Mouse (Mus musculus) bone marrow macrophage, adult 2 months (primary cell): Measurements from ENCODE around the gene Olfr730. TPM values are rescaled to one million over a fixed set of nuclear protein-coding genes. Genes with fewer than 3 reads are reported as not detected.

Experiments used
- H3K27ac ChIP-seq: 2 replicates; pipeline ENCODE4 v1.5.1; 2012; ENCODE audit warnings: low read depth, low read length; ENCODE audit not compliant: insufficient read depth
- H3K4me1 ChIP-seq: 2 replicates; pipeline ENCODE4 v1.6.1; 2012; ENCODE audit warnings: low read length; ENCODE audit not compliant: control insufficient read depth, insufficient read depth
- H3K4me3 ChIP-seq: 2 replicates; pipeline ENCODE4 v1.5.1; 2012; ENCODE audit warnings: mild to moderate bottlenecking, low read length, moderate library complexity; ENCODE audit not compliant: insufficient read depth
- CTCF ChIP-seq: IDR thresholded peaks from 2 replicates; pipeline ENCODE4 v1.5.1; 2012; ENCODE audit warnings: low read depth, mild to moderate bottlenecking, low read length, moderate library complexity
- POLR2A ChIP-seq: IDR thresholded peaks from 2 replicates; pipeline ENCODE4 v1.6.1; 2012; ENCODE audit warnings: mild to moderate bottlenecking, low read depth, low read length, borderline replicate concordance
- polyA plus RNA-seq: library from polyadenylated mRNA; stranded (reverse); fragments of >200 nt; gene quantifications from 2 replicates; pipeline ENCODE4 v1.2.4, GENCODE M21; 2012; ENCODE audit not compliant: missing spikeins, insufficient read depth, insufficient read length

The Olfr730 gene
- polyA plus RNA-seq: not detected in 2 replicates

DNA sequence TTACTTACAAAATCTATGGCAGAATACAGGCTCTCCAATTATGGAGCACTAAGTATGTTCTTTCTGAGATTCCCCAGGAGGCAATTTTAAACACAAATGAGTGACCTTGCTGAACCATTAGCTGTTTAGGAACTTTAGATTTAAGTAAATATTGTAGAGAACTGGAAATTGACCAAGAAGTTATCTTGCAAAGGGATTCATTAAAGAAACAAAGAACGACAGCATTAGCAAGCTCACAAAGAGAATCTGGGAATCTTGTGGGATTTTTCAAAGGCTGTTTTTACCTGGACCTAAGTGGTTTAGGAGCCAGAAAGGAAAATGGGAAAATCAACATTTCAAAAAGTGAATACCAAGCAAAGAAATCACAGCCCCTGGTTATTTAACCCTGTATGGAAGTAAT, at the start of gene Olfr730:
Gene Olfr730 (minus strand): TSS at position 101 of the 400 bp plus-strand sequence.
- H3K27ac ChIP-seq: no peak within 1 kb of the TSS
- TF ChIP-seq POLR2A (no peak), CTCF (no peak)

DNA sequence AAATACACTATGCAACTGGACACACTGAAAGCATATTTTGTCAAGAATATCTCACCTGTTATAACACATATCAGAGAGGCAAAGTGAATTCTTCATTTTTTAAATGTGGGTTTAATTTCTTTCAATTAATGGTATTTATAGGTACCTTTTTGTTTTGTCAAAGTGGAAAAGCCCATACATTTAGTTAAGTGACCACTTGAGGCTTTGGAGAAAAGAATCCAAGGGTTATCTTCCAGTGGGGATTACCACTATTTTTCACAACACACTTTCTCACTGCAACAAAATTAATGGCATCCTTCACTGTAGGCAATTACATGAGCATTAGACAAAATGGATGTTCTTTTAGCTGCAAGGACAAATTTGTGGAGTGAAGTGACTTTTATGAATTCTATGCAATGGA, 35.2 kb downstream of the Olfr730 start, which contains the start of gene Olfr729:
Gene Olfr729 (minus strand): TSS at position 101 of the 400 bp plus-strand sequence.
- Histone ChIP-seq H3K4me1 (no peaks in the 10 kb centered on the region), H3K27ac (no peak within 1 kb of the TSS), H3K4me3 (no peak within 1 kb of the TSS)
- TF ChIP-seq CTCF (no peak), POLR2A (no peak)

More for the DNA sequence above, at the start of gene Olfr730:
- no peaks in the 10 kb centered on the region for H3K4me1 ChIP-seq
- H3K4me3 ChIP-seq: no peak within 1 kb of the TSS

DNA sequence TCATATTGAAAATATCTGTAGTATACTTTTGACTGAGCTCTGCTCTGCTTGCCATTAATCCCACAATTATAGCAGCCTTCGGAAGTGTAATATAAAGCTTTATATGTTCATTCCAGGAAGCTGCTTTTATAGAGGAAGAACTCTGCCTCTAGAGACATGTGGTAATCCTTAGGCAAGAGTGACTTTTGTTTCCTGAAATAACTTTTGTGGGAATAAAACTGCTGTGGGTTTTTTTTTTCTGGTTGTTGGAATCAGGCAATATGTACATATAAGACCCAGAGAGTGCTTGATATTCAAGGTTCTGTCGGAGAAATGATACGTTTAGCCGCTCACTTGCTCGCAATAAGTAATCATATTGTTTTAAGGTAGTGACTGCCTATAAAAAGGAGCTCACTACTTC, 45.4 kb downstream of the Olfr730 start, which contains the start of gene Olfr728:
Gene Olfr728 (minus strand): TSS at position 101 of the 400 bp plus-strand sequence.
- Histone ChIP-seq H3K4me1 (no peaks in the 10 kb centered on the region), H3K27ac (no peak within 1 kb of the TSS), H3K4me3 (no peak within 1 kb of the TSS)
- TF ChIP-seq CTCF (no peak), POLR2A (no peak)

Other genes starting within 250 kb of the Olfr730 start
- gene Olfr724, start 224.9 kb downstream of the Olfr730 start, polyA plus RNA-seq: not detected in 2 replicates
- gene Olfr725, start 147.8 kb downstream of the Olfr730 start, polyA plus RNA-seq: not detected in 2 replicates
- not detected in 2 replicates for gene Olfr726, start 97.2 kb downstream of the Olfr730 start, polyA plus RNA-seq
- not detected in 2 replicates for gene Olfr727, start 65.0 kb downstream of the Olfr730 start, polyA plus RNA-seq
- 0.67 TPM in 1 of 2 replicates, not detected in the other for gene Olfr728, start 45.5 kb downstream of the Olfr730 start, polyA plus RNA-seq
- not detected in 2 replicates for gene Olfr729, start 35.3 kb downstream of the Olfr730 start, polyA plus RNA-seq
- not detected in 2 replicates for gene Olfr731, start 53.7 kb upstream of the Olfr730 start, polyA plus RNA-seq
- not detected in 2 replicates for gene Olfr732, start 96.0 kb upstream of the Olfr730 start, polyA plus RNA-seq
- gene Olfr733, start 113.3 kb upstream of the Olfr730 start, polyA plus RNA-seq: not detected in 2 replicates
- gene Olfr734, start 138.6 kb upstream of the Olfr730 start, polyA plus RNA-seq: not detected in 2 replicates
- gene Olfr735, start 160.7 kb upstream of the Olfr730 start, polyA plus RNA-seq: not detected in 2 replicates
- gene Tlr11, start 169.7 kb upstream of the Olfr730 start, polyA plus RNA-seq: 0.27 TPM in 1 of 2 replicates, not detected in the other
- not detected in 2 replicates for gene Olfr736, start 193.0 kb upstream of the Olfr730 start, polyA plus RNA-seq
- not detected in 2 replicates for gene Olfr738, start 219.4 kb upstream of the Olfr730 start, polyA plus RNA-seq
- not detected in 2 replicates for gene Olfr739, start 230.4 kb upstream of the Olfr730 start, polyA plus RNA-seq